ENCODE assay signal across 28 mouse cellular contexts in genomic region chrX:73327215-73327614, GRCm38 (mm10). TPM values are rescaled to one million over a fixed set of nuclear protein-coding genes. Genes with fewer than 3 reads are reported as not detected.
DNase-seq lines count a peak whose midpoint lies in the region; ATAC-seq and TF ChIP-seq lines count a peak whose summit lies in the region.
"Had no signal": no experiment of that assay in that cellular context is flagged by ENCODE, and none has a peak within 500 bp of the region (broad histone marks: within the 10 kb centered on the region; RNA-seq: fewer than 3 reads in every experiment).

No protein-coding gene starts in this region.

- no peaks in the 10 kb centered on the region for H3K36me3 ChIP-seq in MEL (ENCODE audit: control insufficient read depth in 1 of 2, insufficient read depth in 2 of 2, low read length in 2 of 2)
- H3K36me3 ChIP-seq: embryonic facial prominence, embryonic 10.5 days; embryonic facial prominence, embryonic 12.5 days; forebrain, embryonic 15.5 days; G1E had no signal

- H3K79me2 ChIP-seq in MEL (ENCODE audit: control insufficient read depth, insufficient read depth, low read length, poor library complexity): no peaks in the 10 kb centered on the region

- no peak overlapping the region for H3K27ac ChIP-seq in MEL (ENCODE audit: control insufficient read depth, low read depth, low read length)
- H3K27ac ChIP-seq: embryonic facial prominence, embryonic 10.5 days; embryonic facial prominence, embryonic 12.5 days; forebrain, embryonic 13.5 days; forebrain, embryonic 15.5 days had no signal

- H3K4me1 ChIP-seq in MEL (ENCODE audit: control insufficient read depth in 1 of 2, insufficient read depth in 2 of 2, low read length in 2 of 2): no peaks in the 10 kb centered on the region
- H3K4me1 ChIP-seq: embryonic facial prominence, embryonic 10.5 days; embryonic facial prominence, embryonic 12.5 days; forebrain, embryonic 13.5 days; forebrain, embryonic 15.5 days had no signal

- ATAC-seq in common myeloid progenitor, adult 5-6 weeks (replicated peaks; ENCODE audit: low read depth, poor library complexity, severe bottlenecking): 0 out of 2 replicates have a peak, but pooled peaks have one; percentile 15
- peak; percentile 65 for ATAC-seq in megakaryocyte-erythroid progenitor cell, adult 5-6 weeks (replicated peaks; ENCODE audit: low FRiP score, low TSS enrichment, poor library complexity, severe bottlenecking)
- ATAC-seq: activated CD4-positive, CD25-positive, alpha-beta regulatory T cell, adult 4 months; CD4-positive, CD25-positive, alpha-beta regulatory T cell, adult 4 months; forebrain, embryonic 13.5 days; forebrain, embryonic 15.5 days; forebrain, postnatal 0 days; Patski had no signal

- TF ChIP-seq EP300 in MEL (IDR thresholded peaks at IDR 0.05; ENCODE audit: low read depth in 1 of 2, low read length in 2 of 2): no peak

- no peaks in the 10 kb centered on the region for H3K27me3 ChIP-seq in MEL (ENCODE audit: control insufficient read depth in 1 of 2, insufficient read depth in 2 of 2, low read length in 2 of 2)
- H3K27me3 ChIP-seq: CH12.LX; embryonic facial prominence, embryonic 12.5 days; forebrain, embryonic 13.5 days; forebrain, embryonic 15.5 days had no signal

- no peak for TF ChIP-seq POLR2A in MEL (IDR thresholded peaks at IDR 0.05; ENCODE audit: control insufficient read depth in 1 of 2, insufficient read depth in 1 of 2, low read depth in 1 of 2, low read length in 2 of 2, poor library complexity in 1 of 2)

- DNase-seq in MEL (ENCODE audit: low read depth, low spot score): peak; percentile 11
- no peak for DNase-seq in retina, embryonic 14.5 days (ENCODE audit: low spot score)
- DNase-seq in testis, postnatal 14 days (ENCODE audit: low spot score): no peak
- DNase-seq: adrenal gland, adult 8-10 months; adrenal gland, postnatal 14 days; adrenal gland, postnatal 36 days; B cell, adult 2 months; cerebellum, adult 11-12 months; cerebellum, adult 2 months; cerebellum, adult 9-10 months; cerebellum, postnatal 10 days; cerebellum, postnatal 25 days; forebrain, postnatal 0 days had no signal

- H3K9me3 ChIP-seq in MEL (replicated peaks; ENCODE audit: insufficient read depth, low read length): no peaks in the 10 kb centered on the region
- H3K9me3 ChIP-seq: embryonic facial prominence, embryonic 10.5 days; embryonic facial prominence, embryonic 12.5 days; forebrain, embryonic 13.5 days; forebrain, embryonic 15.5 days; G1E had no signal

- no peak for TF ChIP-seq RAD21 in MEL (IDR thresholded peaks at IDR 0.05; ENCODE audit: low read depth, low read length)

- no peak for TF ChIP-seq CTCF in MEL (IDR thresholded peaks at IDR 0.05 in 2 of 3, conservative IDR thresholded peaks at IDR 0.05 in 1 of 3; ENCODE audit: control insufficient read depth in 1 of 3, insufficient read depth in 1 of 3, low read depth in 2 of 3, low read length in 3 of 3, poor library complexity in 1 of 3, severe bottlenecking in 1 of 3)

- H3K9ac ChIP-seq in MEL (ENCODE audit: control insufficient read depth, low read depth, low read length, poor library complexity, severe bottlenecking): no peak overlapping the region
- H3K9ac ChIP-seq: embryonic facial prominence, embryonic 12.5 days; forebrain, embryonic 13.5 days; forebrain, embryonic 15.5 days; forebrain, postnatal 0 days had no signal

- no peak overlapping the region for H3K4me3 ChIP-seq in MEL (ENCODE audit: control insufficient read depth in 1 of 2, insufficient read depth in 1 of 2, low read depth in 2 of 2, low read length in 2 of 2)
- H3K4me3 ChIP-seq: embryonic facial prominence, embryonic 10.5 days; embryonic facial prominence, embryonic 12.5 days; forebrain, embryonic 13.5 days; forebrain, embryonic 15.5 days had no signal

TF ChIP-seq in MEL, 35 proteins besides CTCF, POLR2A, EP300 and RAD21:
- TF ChIP-seq TCF12 (IDR thresholded peaks at IDR 0.05; ENCODE audit: low read depth, low read length): no peak
- no peak for TF ChIP-seq MYC (IDR thresholded peaks at IDR 0.05; ENCODE audit: low read depth, low read length)
- no peak for TF ChIP-seq USF1 (IDR thresholded peaks at IDR 0.05; ENCODE audit: low read depth, low read length)
- TF ChIP-seq RCOR1 (IDR thresholded peaks at IDR 0.05; ENCODE audit: low read depth, low read length): no peak
- no peak for TF ChIP-seq MAX (IDR thresholded peaks at IDR 0.05; ENCODE audit: low read length)
- TF ChIP-seq TBP (IDR thresholded peaks at IDR 0.05; ENCODE audit: low read depth, low read length): no peak
- no peak for TF ChIP-seq SIN3A (IDR thresholded peaks at IDR 0.05; ENCODE audit: low read length)
TF ChIP-seq in MEL: peak in this region for 0.

RNA-seq across cellular contexts. Expression of gene Gm45015, which starts 9.4 kb away (rescaled TPM):
- not detected in 2 replicates for total RNA-seq in MEL (2012; rRNA removed)
- polyA plus RNA-seq in MEL (2012; ENCODE audit: insufficient read depth in 1 of 2, insufficient read length in 2 of 2, low read depth in 1 of 2, low replicate concordance in 2 of 2, missing spikeins in 1 of 2): not detected
- total RNA-seq in common myeloid progenitor, adult 5-6 weeks (2017): not detected in 2 replicates
- not detected in 2 replicates for total RNA-seq in megakaryocyte-erythroid progenitor cell, adult 5-6 weeks (2014; fragmentation: Nextera tagmentation)
- total RNA-seq in megakaryocyte-erythroid progenitor cell, adult 5-6 weeks (2017): not detected in 2 replicates
- total RNA-seq: adrenal gland, adult 18-20 months; adrenal gland, adult 8-10 months; adrenal gland, postnatal 14 days; adrenal gland, postnatal 36 days; CH12.LX; forebrain, postnatal 0 days; G1E had no signal
- polyA plus RNA-seq: activated CD4-positive, CD25-positive, alpha-beta regulatory T cell, adult 4 months; CD4-positive, CD25-positive, alpha-beta regulatory T cell, adult 4 months; cerebellum, adult 2 months; cortical plate, adult 2 months; embryonic facial prominence, embryonic 10.5 days; embryonic facial prominence, embryonic 12.5 days; embryonic facial prominence, embryonic 14.5 days; forebrain, embryonic 11.5 days; forebrain, embryonic 13.5 days; forebrain, embryonic 15.5 days; forebrain, postnatal 0 days; G1E; Patski had no signal

RNA-seq across cellular contexts. Expression of gene Zfp275, which starts 15.2 kb away (rescaled TPM):
- total RNA-seq in MEL (2012; rRNA removed): 4.5 and 4.8 TPM in 2 replicates
- 1 to 10 TPM in 1 of 2 experiments, not detected in 1; 5.9 TPM for polyA plus RNA-seq in MEL (2012; ENCODE audit: insufficient read depth in 1 of 2, insufficient read length in 2 of 2, low read depth in 1 of 2, low replicate concordance in 2 of 2, missing spikeins in 1 of 2)
- 9.8 and 10.1 TPM in 2 replicates for total RNA-seq in common myeloid progenitor, adult 5-6 weeks (2017)
- total RNA-seq in megakaryocyte-erythroid progenitor cell, adult 5-6 weeks (2014; fragmentation: Nextera tagmentation): 3.1 and 6.7 TPM in 2 replicates
- total RNA-seq in megakaryocyte-erythroid progenitor cell, adult 5-6 weeks (2017): 1.8 and 2.5 TPM in 2 replicates

RNA-seq across cellular contexts. Expression of gene Xlr5a, which starts 34.4 kb away (rescaled TPM):
- not detected in 2 replicates for total RNA-seq in MEL (2012; rRNA removed)
- not detected for polyA plus RNA-seq in MEL (2012; ENCODE audit: insufficient read depth in 1 of 2, insufficient read length in 2 of 2, low read depth in 1 of 2, low replicate concordance in 2 of 2, missing spikeins in 1 of 2)
- not detected in 2 replicates for total RNA-seq in common myeloid progenitor, adult 5-6 weeks (2017)
- not detected in 2 replicates for total RNA-seq in megakaryocyte-erythroid progenitor cell, adult 5-6 weeks (2014; fragmentation: Nextera tagmentation)
- total RNA-seq in megakaryocyte-erythroid progenitor cell, adult 5-6 weeks (2017): not detected in 2 replicates
- total RNA-seq: adrenal gland, adult 8-10 months; adrenal gland, postnatal 14 days; adrenal gland, postnatal 36 days; forebrain, postnatal 0 days; G1E had no signal
- polyA plus RNA-seq: activated CD4-positive, CD25-positive, alpha-beta regulatory T cell, adult 4 months; CD4-positive, CD25-positive, alpha-beta regulatory T cell, adult 4 months; cerebellum, adult 2 months; cortical plate, adult 2 months; embryonic facial prominence, embryonic 10.5 days; embryonic facial prominence, embryonic 12.5 days; forebrain, embryonic 11.5 days; forebrain, embryonic 13.5 days; forebrain, embryonic 15.5 days; forebrain, postnatal 0 days; G1E; Patski had no signal

RNA-seq across cellular contexts. Expression of gene Xlr5c, which starts 34.4 kb away (rescaled TPM):
- total RNA-seq in MEL (2012; rRNA removed): not detected in 2 replicates
- polyA plus RNA-seq in MEL (2012; ENCODE audit: insufficient read depth in 1 of 2, insufficient read length in 2 of 2, low read depth in 1 of 2, low replicate concordance in 2 of 2, missing spikeins in 1 of 2): not detected
- not detected in 2 replicates for total RNA-seq in common myeloid progenitor, adult 5-6 weeks (2017)
- total RNA-seq in megakaryocyte-erythroid progenitor cell, adult 5-6 weeks (2014; fragmentation: Nextera tagmentation): not detected in 2 replicates
- total RNA-seq in megakaryocyte-erythroid progenitor cell, adult 5-6 weeks (2017): not detected in 2 replicates
- total RNA-seq: adrenal gland, adult 18-20 months; adrenal gland, adult 8-10 months; adrenal gland, postnatal 36 days; forebrain, postnatal 0 days had no signal
- polyA plus RNA-seq: activated CD4-positive, CD25-positive, alpha-beta regulatory T cell, adult 4 months; cerebellum, adult 2 months; cortical plate, adult 2 months; embryonic facial prominence, embryonic 10.5 days; embryonic facial prominence, embryonic 12.5 days; embryonic facial prominence, embryonic 14.5 days; forebrain, embryonic 11.5 days; forebrain, embryonic 13.5 days; forebrain, embryonic 15.5 days; forebrain, postnatal 0 days; G1E; Patski had no signal
